Mouse (Mus musculus) ES-Bruce4 (cell line): ENCODE measurements around the gene Rfk. TPM values are rescaled to one million over a fixed set of nuclear protein-coding genes. Genes with fewer than 3 reads are reported as not detected.

Experiments used
- H3K27ac ChIP-seq: 2 replicates; pipeline ENCODE4 v1.5.1; 2012; ENCODE audit warnings: low read length, inconsistent platforms; ENCODE audit not compliant: insufficient read depth
- H3K27me3 ChIP-seq: 2 replicates; pipeline ENCODE4 v1.6.1; 2012; ENCODE audit warnings: mild to moderate bottlenecking, low read length, inconsistent platforms; ENCODE audit not compliant: control insufficient read depth, poor library complexity, insufficient read depth, severe bottlenecking
- H3K36me3 ChIP-seq: 2 replicates; pipeline ENCODE4 v1.6.1; 2012; ENCODE audit warnings: inconsistent platforms, mild to moderate bottlenecking, low read length, moderate library complexity; ENCODE audit not compliant: control insufficient read depth, poor library complexity, insufficient read depth, severe bottlenecking
- H3K4me1 ChIP-seq: one replicate; pipeline ENCODE4 v1.8.1; 2011; ENCODE audit warnings: low read length; ENCODE audit not compliant: control insufficient read depth, insufficient read depth
- H3K4me3 ChIP-seq: 2 replicates; pipeline ENCODE4 v1.5.1; 2011; ENCODE audit warnings: low read depth, mild to moderate bottlenecking, low read length
- H3K9ac ChIP-seq: 2 replicates; pipeline ENCODE4 v1.6.1; 2012; ENCODE audit warnings: low read depth, mild to moderate bottlenecking, inconsistent platforms; ENCODE audit not compliant: poor library complexity, severe bottlenecking
- H3K9me3 ChIP-seq: replicated peaks from 2 replicates; pipeline ENCODE4 v1.6.1; 2012; ENCODE audit warnings: mild to moderate bottlenecking, low read length, inconsistent platforms; ENCODE audit not compliant: control insufficient read depth, poor library complexity, insufficient read depth, severe bottlenecking
- CTCF ChIP-seq: IDR thresholded peaks from one replicate; pipeline ENCODE4 v1.8.1; 2011; ENCODE audit warnings: low read depth, low read length
- EP300 ChIP-seq: IDR thresholded peaks from 2 replicates; pipeline ENCODE4 v1.6.1; 2011; ENCODE audit warnings: low read depth, low read length; ENCODE audit not compliant: insufficient read depth
- POLR2A ChIP-seq: IDR thresholded peaks from one replicate; pipeline ENCODE4 v1.8.1; 2011; ENCODE audit warnings: low read length; ENCODE audit not compliant: insufficient read depth
- polyA plus RNA-seq: library from polyadenylated mRNA; stranded (reverse); fragments of >200 nt; gene quantifications from 2 replicates; pipeline ENCODE4 v1.2.4, GENCODE M21; 2011; ENCODE audit warnings: low read depth; ENCODE audit not compliant: missing spikeins, insufficient read depth, insufficient read length

Gene Rfk
- polyA plus RNA-seq, 1 experiment = 52.9 TPM

- no peaks in the 10 kb centered on the region for H3K36me3 ChIP-seq
- H3K9ac ChIP-seq = no peak overlapping the region
- no peaks in the 10 kb centered on the region for H3K9me3 ChIP-seq
- no peak overlapping the region for H3K27ac ChIP-seq
- H3K4me3 ChIP-seq = no peak overlapping the region
- no peak for TF ChIP-seq EP300
- no peak for TF ChIP-seq POLR2A
- TF ChIP-seq CTCF = no peak
- no peaks in the 10 kb centered on the region for H3K4me1 ChIP-seq
- no peaks in the 10 kb centered on the region for H3K27me3 ChIP-seq
These were observed 15.0 kb upstream of the Rfk start for GRCm38 (mm10) chr19:17378845-17379244.

DNA sequence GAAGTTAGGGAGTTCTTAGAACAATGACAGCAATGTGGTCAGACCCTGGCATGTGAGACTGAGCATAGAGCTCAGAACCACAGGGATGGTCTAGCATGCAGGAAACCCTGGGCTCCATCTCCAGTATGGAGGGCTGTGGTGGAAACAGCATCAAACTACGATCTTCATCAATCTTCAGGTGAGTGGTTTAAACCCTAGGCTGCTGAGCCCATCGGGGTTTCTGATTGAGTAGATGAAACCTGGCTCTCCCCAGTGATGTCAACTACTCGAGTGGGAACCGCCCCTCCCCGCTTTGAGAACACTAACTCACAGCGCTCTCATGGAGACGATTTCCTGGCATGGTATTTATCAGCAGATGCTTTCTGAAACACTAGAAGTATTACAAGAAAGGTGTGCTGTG lies 13.3 kb upstream of the Rfk start:
- no peak for TF ChIP-seq EP300
- TF ChIP-seq CTCF = no peak
- TF ChIP-seq POLR2A = no peak

DNA sequence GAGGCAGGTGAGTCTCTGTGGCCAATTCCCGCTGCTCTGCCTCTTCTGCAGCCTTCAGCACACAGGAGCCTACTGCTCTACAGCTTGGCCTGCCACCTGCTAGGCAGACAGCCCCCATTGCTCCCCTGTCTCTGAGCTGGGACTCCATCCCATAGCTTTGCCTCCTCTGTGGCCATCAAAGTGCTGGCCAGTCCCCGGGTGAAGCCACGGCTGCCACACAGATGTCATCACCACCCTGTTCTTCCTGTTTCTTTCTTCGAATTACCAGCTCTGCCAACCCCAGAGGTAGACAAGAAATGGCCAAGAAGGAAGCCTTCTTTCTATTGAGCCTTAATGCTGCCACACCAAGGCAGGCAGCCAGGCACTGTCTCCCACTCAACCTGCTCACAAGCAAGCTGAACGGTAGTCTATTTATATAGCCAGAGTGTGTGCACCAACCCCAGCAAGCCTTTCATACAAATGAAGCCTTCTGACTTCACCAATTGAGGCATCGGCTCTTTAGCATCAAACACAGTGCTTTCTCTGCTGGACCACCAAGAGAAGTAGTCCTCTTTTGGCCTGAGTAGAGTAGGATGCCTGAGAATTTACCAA lies 10.9 kb upstream of the Rfk start:
- Histone ChIP-seq H3K36me3 (no peaks in the 10 kb centered on the region), H3K9ac (no peak overlapping the region), H3K4me1 (no peaks in the 10 kb centered on the region), H3K4me3 (no peak overlapping the region), H3K27me3 (no peaks in the 10 kb centered on the region), H3K9me3 (no peaks in the 10 kb centered on the region), H3K27ac (no peak overlapping the region)
- TF ChIP-seq CTCF = no peak

More for the DNA sequence above, 13.3 kb upstream of the Rfk start:
- Histone ChIP-seq H3K27me3 (no peaks in the 10 kb centered on the region), H3K9me3 (no peaks in the 10 kb centered on the region), H3K27ac (no peak overlapping the region), H3K4me1 (no peaks in the 10 kb centered on the region), H3K4me3 (no peak overlapping the region), H3K9ac (no peak overlapping the region), H3K36me3 (no peaks in the 10 kb centered on the region)

DNA sequence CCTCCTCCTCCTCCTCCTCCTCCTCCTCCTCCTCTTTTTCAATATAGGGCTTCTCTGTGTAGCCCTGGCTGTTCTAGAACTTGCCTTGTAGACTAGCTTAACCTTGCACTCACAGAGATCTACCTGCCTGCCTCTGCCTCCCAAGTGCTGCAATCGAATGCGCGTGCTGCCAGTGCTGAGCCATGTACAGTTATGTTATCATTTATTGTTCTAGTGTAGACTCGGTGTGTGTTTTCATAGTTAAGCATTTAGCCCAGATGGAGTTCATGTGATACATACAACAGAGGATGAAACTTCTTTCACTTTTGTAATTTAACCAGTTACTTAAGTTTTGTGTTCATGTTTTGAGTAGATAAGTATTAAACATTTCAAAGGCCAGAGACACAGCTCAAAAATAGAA lies 8.8 kb upstream of the Rfk start:
- no peaks in the 10 kb centered on the region for H3K27me3 ChIP-seq
- H3K4me3 ChIP-seq = no peak overlapping the region
- no peak overlapping the region for H3K9ac ChIP-seq
- H3K9me3 ChIP-seq = no peaks in the 10 kb centered on the region
- no peaks in the 10 kb centered on the region for H3K4me1 ChIP-seq
- no peak overlapping the region for H3K27ac ChIP-seq
- no peak for TF ChIP-seq EP300
- TF ChIP-seq CTCF = no peak
- no peak for TF ChIP-seq POLR2A
- H3K36me3 ChIP-seq = no peaks in the 10 kb centered on the region

GRCm38 (mm10) chr19:17385426-17385825 lies 8.4 kb upstream of the Rfk start:
- TF ChIP-seq EP300 (no peak), CTCF (no peak), POLR2A (no peak)
- Histone ChIP-seq H3K27ac (no peak overlapping the region), H3K4me3 (no peak overlapping the region), H3K4me1 (no peaks in the 10 kb centered on the region), H3K9ac (no peak overlapping the region), H3K9me3 (no peaks in the 10 kb centered on the region), H3K36me3 (no peaks in the 10 kb centered on the region), H3K27me3 (no peaks in the 10 kb centered on the region)

DNA sequence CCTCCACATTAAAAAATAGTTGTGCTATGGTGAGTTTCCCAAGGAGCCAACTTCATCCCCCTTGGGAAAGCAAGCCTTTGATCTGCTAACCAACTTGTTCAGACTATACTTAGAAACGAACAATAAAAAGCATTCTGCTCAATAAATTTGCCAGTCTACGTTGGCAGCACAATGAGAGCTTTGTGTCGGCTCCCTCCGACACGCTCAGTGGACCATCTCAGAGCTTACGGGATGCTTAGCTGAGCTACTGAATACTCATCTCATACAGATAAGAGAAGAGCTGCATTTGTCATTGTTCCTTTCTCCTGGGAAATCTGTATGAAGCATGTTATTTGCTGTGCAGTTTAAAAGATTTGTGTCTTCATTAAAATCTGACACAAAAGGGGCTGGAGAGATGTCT lies 7.4 kb upstream of the Rfk start:
- no peaks in the 10 kb centered on the region for H3K36me3 ChIP-seq

More for the DNA sequence above, 7.4 kb upstream of the Rfk start:
- no peak for TF ChIP-seq CTCF
- no peak for TF ChIP-seq EP300
- no peak for TF ChIP-seq POLR2A
- no peak overlapping the region for H3K27ac ChIP-seq
- H3K4me3 ChIP-seq = no peak overlapping the region
- H3K4me1 ChIP-seq = no peaks in the 10 kb centered on the region
- H3K9me3 ChIP-seq = no peaks in the 10 kb centered on the region
- H3K9ac ChIP-seq = no peak overlapping the region
- no peaks in the 10 kb centered on the region for H3K27me3 ChIP-seq
